Mouse (Mus musculus) midbrain, embryonic 10.5 days (tissue): Measurements from ENCODE around the gene Ube2i. TPM values are rescaled to one million over a fixed set of nuclear protein-coding genes. Genes with fewer than 3 reads are reported as not detected.
A peak's percentile ranks its signal among the peaks of the same experiment; 100 is the strongest.

Experiments used
- DNase-seq: peaks from one replicate; pipeline ENCODE4 v3.0.0-alpha.2; 2017; ENCODE audit warnings: low spot score
- H3K27ac ChIP-seq: fragments of 300-500 bp; sonication (generic); replicated peaks from 2 replicates; pipeline ENCODE4 v1.5.1; 2016; ENCODE audit warnings: mild to moderate bottlenecking
- H3K27me3 ChIP-seq: fragments of 300-500 bp; sonication (generic); 2 replicates; pipeline ENCODE4 v1.6.1; 2016; ENCODE audit warnings: low read depth, mild to moderate bottlenecking; ENCODE audit not compliant: poor library complexity, severe bottlenecking
- H3K36me3 ChIP-seq: fragments of 300-500 bp; sonication (generic); 2 replicates; pipeline ENCODE4 v1.6.1; 2016; ENCODE audit warnings: mild to moderate bottlenecking, moderate library complexity
- H3K4me1 ChIP-seq: fragments of 300-500 bp; sonication (generic); 2 replicates; pipeline ENCODE4 v1.6.1; 2016
- H3K4me3 ChIP-seq: fragments of 300-500 bp; sonication (generic); 2 replicates; pipeline ENCODE4 v1.5.1; 2016; ENCODE audit warnings: mild to moderate bottlenecking, moderate library complexity
- H3K9me3 ChIP-seq: fragments of 300-500 bp; sonication (generic); replicated peaks from 2 replicates; pipeline ENCODE4 v1.6.1; 2016; ENCODE audit warnings: mild to moderate bottlenecking
- WGBS: fragments of 180-500 bp; shearing (Covaris S2); methylation state at CpG from one replicate; pipeline ENCODE4 v1.1.7; 2016; 5-methylcytosine and 5-hydroxymethylcytosine counted together
- polyA plus RNA-seq: library from polyadenylated mRNA; unstranded; fragments of >200 nt; fragmentation: Nextera tagmentation; extraction: Ambion mirVana; gene quantifications from 2 replicates; pipeline ENCODE4 v1.2.1, GENCODE M21; 2016

Gene Ube2i
- polyA plus RNA-seq: 879 and 915 TPM in 2 replicates

DNA sequence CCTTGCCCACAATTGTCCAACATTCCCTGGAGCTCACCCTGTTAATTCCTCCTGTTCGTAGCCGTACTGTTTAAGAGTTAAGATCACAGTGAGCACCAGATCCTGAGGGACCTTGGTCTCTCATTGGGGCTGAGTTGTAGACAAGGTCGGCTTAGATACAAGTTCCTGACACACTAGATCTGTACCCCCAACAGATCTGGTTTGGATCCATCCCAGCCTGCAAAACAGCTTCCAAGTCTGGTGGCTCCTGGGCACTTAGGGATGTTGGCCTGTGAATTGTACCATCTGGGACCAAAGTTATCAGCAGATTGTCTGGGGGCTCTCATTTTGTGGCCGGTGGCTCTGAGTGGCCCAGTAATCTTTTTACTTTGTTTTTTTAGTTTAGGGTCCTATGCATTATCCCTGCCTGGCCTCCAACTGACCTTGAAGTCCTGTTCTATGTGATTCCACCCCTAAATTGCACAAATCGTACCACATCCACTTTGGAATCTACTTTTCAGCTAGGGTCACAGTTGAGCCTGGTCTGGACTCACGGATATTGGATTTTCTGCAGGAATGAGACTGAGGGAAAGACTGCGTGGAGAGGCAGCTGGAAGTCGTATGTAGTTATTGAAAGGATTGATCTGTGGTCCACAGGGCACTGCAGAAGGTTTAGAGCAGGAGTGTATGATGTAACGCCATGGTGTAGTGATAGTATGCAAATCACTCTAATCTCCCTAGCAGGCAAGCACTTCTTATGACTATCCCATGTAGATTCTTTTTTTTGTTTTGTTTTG, at the start of gene Ube2i:
Ube2i (minus strand) TSS at position 52 of the 776 bp plus-strand sequence.
- no peaks in the 10 kb centered on the region for H3K9me3 ChIP-seq
- H3K27ac ChIP-seq: peak within 1 kb of the TSS; percentile 99
- 85% methylated on average over 9 of the region's 9 CpGs for WGBS
- peaks cover 23% of the 10 kb centered on the region for H3K36me3 ChIP-seq
- H3K27me3 ChIP-seq: no peaks in the 10 kb centered on the region
- DNase-seq: no peak
- peak within 1 kb of the TSS; percentile 99 for H3K4me3 ChIP-seq
- peaks cover 32% of the 10 kb centered on the region for H3K4me1 ChIP-seq

DNA sequence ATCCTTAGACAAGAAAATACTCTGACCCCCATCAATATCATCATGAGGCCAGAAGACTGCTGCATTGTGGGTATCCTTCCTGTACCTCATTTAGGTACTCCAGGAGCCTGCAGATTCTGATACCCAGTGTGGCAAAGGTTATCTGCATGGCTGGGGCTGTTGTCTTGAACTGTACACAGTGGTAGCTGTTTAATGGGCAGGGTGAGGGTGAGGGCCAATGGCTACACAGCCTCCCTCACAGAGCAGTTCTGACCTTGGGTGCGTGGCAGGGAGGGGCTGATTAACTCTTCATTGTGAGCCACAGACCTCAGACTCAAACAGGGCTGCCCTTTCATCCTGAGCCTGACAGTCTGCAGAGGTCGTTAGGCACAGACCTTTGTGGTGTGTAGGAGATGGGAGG, 48.5 kb upstream of the Ube2i start:
- H3K27me3 ChIP-seq: no peaks in the 10 kb centered on the region
- 37% methylated on average over 2 of the region's 2 CpGs for WGBS
- DNase-seq: no peak
- H3K4me3 ChIP-seq: no peak overlapping the region
- H3K9me3 ChIP-seq: no peaks in the 10 kb centered on the region
- no peak overlapping the region for H3K27ac ChIP-seq
- H3K4me1 ChIP-seq: no peaks in the 10 kb centered on the region
- H3K36me3 ChIP-seq: no peaks in the 10 kb centered on the region

- no peak overlapping the region for H3K27ac ChIP-seq
- 95% methylated on average over 8 of the region's 8 CpGs for WGBS
Measured at GRCm38 (mm10) chr17:25320819-25321218, 46.4 kb upstream of the Ube2i start.

GRCm38 (mm10) chr17:25318354-25318753, 43.9 kb upstream of the Ube2i start, which contains the start of gene Prss29:
Prss29 (plus strand) TSS chr17:25318654.
- 80% methylated on average over 5 of the region's 5 CpGs for WGBS
- Histone ChIP-seq H3K4me1 (no peaks in the 10 kb centered on the region), H3K9me3 (no peaks in the 10 kb centered on the region), H3K36me3 (no peaks in the 10 kb centered on the region), H3K27ac (no peak within 1 kb of the TSS), H3K4me3 (no peak within 1 kb of the TSS), H3K27me3 (no peaks in the 10 kb centered on the region)
- no peak for DNase-seq

More at GRCm38 (mm10) chr17:25320819-25321218, 46.4 kb upstream of the Ube2i start:
- DNase-seq: no peak
- no peaks in the 10 kb centered on the region for H3K9me3 ChIP-seq
- H3K36me3 ChIP-seq: no peaks in the 10 kb centered on the region
- H3K27me3 ChIP-seq: no peaks in the 10 kb centered on the region
- no peaks in the 10 kb centered on the region for H3K4me1 ChIP-seq
- no peak overlapping the region for H3K4me3 ChIP-seq

- 88% methylated on average over 4 of the region's 4 CpGs for whole genome bisulfite sequencing
- no peak for DNase-seq
- Histone ChIP-seq H3K27ac (no peak within 1 kb of the TSS), H3K36me3 (no peaks in the 10 kb centered on the region), H3K27me3 (no peaks in the 10 kb centered on the region), H3K4me3 (no peak within 1 kb of the TSS), H3K4me1 (no peaks in the 10 kb centered on the region), H3K9me3 (no peaks in the 10 kb centered on the region)
Measured at GRCm38 (mm10) chr17:25308346-25308745, 33.9 kb upstream of the Ube2i start, which contains the start of gene Prss28. Prss28 (plus strand) TSS chr17:25308646.

GRCm38 (mm10) chr17:25298094-25298493, 23.7 kb upstream of the Ube2i start, which contains the start of gene Prss34:
Prss34 (plus strand) TSS chr17:25298394.
- Histone ChIP-seq H3K9me3 (no peaks in the 10 kb centered on the region), H3K4me1 (no peaks in the 10 kb centered on the region), H3K27me3 (no peaks in the 10 kb centered on the region), H3K36me3 (no peaks in the 10 kb centered on the region), H3K27ac (no peak within 1 kb of the TSS), H3K4me3 (no peak within 1 kb of the TSS)
- no peak for DNase-seq
- WGBS: 87% methylated on average over 5 of the region's 5 CpGs

- WGBS: 67% methylated on average over 1 of the region's 1 CpGs
- no peak for DNase-seq
- no peak overlapping the region for H3K4me3 ChIP-seq
- H3K9me3 ChIP-seq: no peaks in the 10 kb centered on the region
- no peaks in the 10 kb centered on the region for H3K4me1 ChIP-seq
- no peaks in the 10 kb centered on the region for H3K27me3 ChIP-seq
- H3K27ac ChIP-seq: no peak overlapping the region
- H3K36me3 ChIP-seq: no peaks in the 10 kb centered on the region
Measured at GRCm38 (mm10) chr17:25294111-25294510, 19.7 kb upstream of the Ube2i start.

GRCm38 (mm10) chr17:25293495-25293894, 19.1 kb upstream of the Ube2i start:
- no peak overlapping the region for H3K4me3 ChIP-seq
- H3K36me3 ChIP-seq: no peaks in the 10 kb centered on the region
- WGBS: 86% methylated on average over 5 of the region's 5 CpGs
- no peaks in the 10 kb centered on the region for H3K9me3 ChIP-seq
- no peaks in the 10 kb centered on the region for H3K27me3 ChIP-seq
- no peaks in the 10 kb centered on the region for H3K4me1 ChIP-seq
- no peak overlapping the region for H3K27ac ChIP-seq
- DNase-seq: no peak

DNA sequence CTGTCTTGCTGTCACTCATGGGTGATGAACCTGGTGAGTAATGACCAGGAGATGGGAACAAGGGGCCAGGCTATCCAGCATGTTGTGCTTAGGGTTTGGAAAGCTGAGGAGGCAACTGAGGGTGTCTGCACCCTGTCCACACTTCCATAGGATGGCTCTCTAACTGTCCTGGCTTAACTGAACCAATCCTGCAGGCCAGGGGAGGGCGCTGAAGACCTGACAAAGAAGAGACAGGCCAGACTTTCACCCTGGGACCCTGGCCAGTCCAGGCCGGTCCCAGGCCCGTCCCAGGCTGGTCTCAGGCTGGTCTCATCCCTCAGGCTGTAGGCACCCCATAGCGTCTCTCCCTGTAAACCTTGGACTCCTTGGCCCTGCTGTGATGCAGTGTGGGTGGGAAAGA, 16.0 kb upstream of the Ube2i start:
- no peak for DNase-seq
- no peaks in the 10 kb centered on the region for H3K36me3 ChIP-seq
- WGBS: 29% methylated on average over 4 of the region's 4 CpGs

GRCm38 (mm10) chr17:25288842-25289241, 14.4 kb upstream of the Ube2i start:
- H3K4me3 ChIP-seq: no peak overlapping the region
- no peak overlapping the region for H3K27ac ChIP-seq
- DNase-seq: peak; percentile 44
- H3K4me1 ChIP-seq: no peaks in the 10 kb centered on the region
- WGBS: 29% methylated on average over 4 of the region's 4 CpGs
- no peaks in the 10 kb centered on the region for H3K36me3 ChIP-seq
- H3K9me3 ChIP-seq: no peaks in the 10 kb centered on the region
- no peaks in the 10 kb centered on the region for H3K27me3 ChIP-seq

More for the DNA sequence above, 16.0 kb upstream of the Ube2i start:
- H3K4me3 ChIP-seq: no peak overlapping the region
- H3K27me3 ChIP-seq: no peaks in the 10 kb centered on the region
- H3K27ac ChIP-seq: no peak overlapping the region
- no peaks in the 10 kb centered on the region for H3K9me3 ChIP-seq
- H3K4me1 ChIP-seq: no peaks in the 10 kb centered on the region

GRCm38 (mm10) chr17:25285033-25285432, 10.6 kb upstream of the Ube2i start:
- Histone ChIP-seq H3K4me3 (no peak overlapping the region), H3K27me3 (no peaks in the 10 kb centered on the region), H3K27ac (no peak overlapping the region), H3K4me1 (no peaks in the 10 kb centered on the region), H3K36me3 (no peaks in the 10 kb centered on the region), H3K9me3 (no peaks in the 10 kb centered on the region)
- peak; percentile 61 for DNase-seq
- WGBS: 17% methylated on average over 3 of the region's 3 CpGs

- no peaks in the 10 kb centered on the region for H3K4me1 ChIP-seq
- no peaks in the 10 kb centered on the region for H3K9me3 ChIP-seq
- no peak overlapping the region for H3K4me3 ChIP-seq
- 45% methylated on average over 11 of the region's 11 CpGs for WGBS
- H3K27ac ChIP-seq: no peak overlapping the region
- H3K27me3 ChIP-seq: no peaks in the 10 kb centered on the region
- DNase-seq: no peak
- H3K36me3 ChIP-seq: no peaks in the 10 kb centered on the region
Measured at GRCm38 (mm10) chr17:25282133-25282532, 7.7 kb upstream of the Ube2i start.

DNA sequence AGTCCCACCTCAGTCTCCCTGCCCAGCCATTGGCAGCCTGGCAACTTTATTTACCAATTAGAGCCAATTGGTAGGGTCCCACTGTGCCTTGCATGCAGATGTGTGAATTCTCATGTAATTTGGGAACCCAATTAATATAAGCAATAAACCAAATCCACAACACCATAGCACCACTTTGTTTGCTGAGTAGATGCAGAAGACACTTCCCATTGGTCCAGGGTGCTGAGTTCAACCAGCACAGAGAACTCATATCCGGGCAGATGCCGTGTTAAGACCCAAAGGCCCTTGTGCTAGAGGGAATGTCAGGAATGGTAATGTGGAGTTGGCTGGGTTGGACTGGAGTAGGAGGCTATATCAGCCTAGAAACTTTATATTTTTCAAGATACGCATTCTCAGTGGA, 1.4 kb upstream of the Ube2i start:
- Histone ChIP-seq H3K9me3 (no peaks in the 10 kb centered on the region), H3K27me3 (no peaks in the 10 kb centered on the region), H3K27ac (no peak overlapping the region), H3K4me3 (no peak overlapping the region), H3K36me3 (peaks cover 12% of the 10 kb centered on the region), H3K4me1 (peaks cover 23% of the 10 kb centered on the region)
- no peak for DNase-seq
- WGBS: 94% methylated on average over 3 of the region's 3 CpGs
